ENCODE assay signal across 28 mouse cellular contexts in the genomic region with DNA sequence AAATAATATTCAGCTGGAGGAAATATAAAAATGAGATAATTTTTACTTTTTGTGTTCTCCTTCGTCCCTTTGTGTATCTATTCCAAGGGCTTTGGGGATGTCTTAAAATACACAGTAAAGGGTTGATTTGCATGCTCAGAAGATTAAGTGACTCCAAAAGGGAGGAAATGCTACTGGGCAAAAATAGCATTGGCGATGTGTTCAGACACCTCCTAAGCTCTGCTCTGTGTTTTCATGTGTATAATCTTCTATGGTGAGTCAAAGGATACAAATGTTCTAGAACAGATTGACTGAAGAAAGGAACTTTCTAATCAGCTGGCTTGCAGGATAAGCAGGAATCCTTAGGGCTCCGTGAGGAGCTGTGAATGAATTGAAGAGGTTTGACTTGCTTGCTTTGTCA.
DNase-seq lines count a peak whose midpoint lies in the region; ATAC-seq and TF ChIP-seq lines count a peak whose summit lies in the region.
"Had no signal": no experiment of that assay in that cellular context is flagged by ENCODE, and none has a peak within 500 bp of the region (broad histone marks: within the 10 kb centered on the region; RNA-seq: fewer than 3 reads in every experiment).

No protein-coding gene starts in this region.

- no peak for DNase-seq in frontal cortex, postnatal 25 days (ENCODE audit: low spot score in 2 of 2)
- peak; percentile 14 for DNase-seq in heart, adult 11 months
- no peak for DNase-seq in heart, postnatal 25 days (ENCODE audit: low spot score)
- DNase-seq in left cerebral cortex, adult 2 months (ENCODE audit: extremely low spot score in 1 of 2, low spot score in 2 of 2) = no peak
- DNase-seq in left cerebral cortex, postnatal 4 days = no peak
- DNase-seq in brain, adult 2 months (ENCODE audit: low read depth, low spot score) = peak; percentile 88
- DNase-seq in ovary, postnatal 36 days (ENCODE audit: low spot score) = no peak
- DNase-seq: adrenal gland, adult 8-10 months; adrenal gland, postnatal 14 days; adrenal gland, postnatal 36 days; B cell, adult 2 months; cerebellum, adult 11 months; cerebellum, adult 18-20 months; cerebellum, adult 8-10 months; cerebellum, adult 9-11 months; cerebellum, postnatal 14 days; cerebellum, postnatal 36 days; embryo, embryonic 11 days had no signal

- peak; percentile 69 for ATAC-seq in frontal cortex, adult (ENCODE audit: low TSS enrichment)
- ATAC-seq: activated CD4-positive, CD25-positive, alpha-beta regulatory T cell, adult 4 months; CD4-positive, CD25-positive, alpha-beta regulatory T cell, adult 4 months; forebrain, embryonic 14.5 days; Patski had no signal

- intact Hi-C loops in heart, postnatal 25 days (cut with DNase I) = no loop called here
- intact Hi-C loops in left cerebral cortex, adult 2 months (cut with DNase I) = loop anchor here (2.0 kb wide), 1 partner anchor 68 kb away; no protein-coding TSS in a partner anchor
- intact Hi-C loops in left cerebral cortex, postnatal 4 days (cut with DNase I) = no loop called here

- peak overlapping the region; percentile 74 for H3K27ac ChIP-seq in left cerebral cortex, adult 2 months
- H3K27ac ChIP-seq: embryonic facial prominence, embryonic 13.5 days; embryonic facial prominence, embryonic 15.5 days; forebrain, embryonic 10.5 days; forebrain, embryonic 12.5 days had no signal

- H3K4me3 ChIP-seq in left cerebral cortex, adult 2 months = no peak overlapping the region
- H3K4me3 ChIP-seq: embryonic facial prominence, embryonic 13.5 days; embryonic facial prominence, embryonic 15.5 days; erythroblast, embryonic 14.5 days; forebrain, embryonic 10.5 days; forebrain, embryonic 12.5 days had no signal

- no peak for TF ChIP-seq CTCF in left cerebral cortex, adult 2 months (IDR thresholded peaks at IDR 0.05)

Comparison
In these comparisons a context has a peak if more than half of its experiments do, and no peak if none do; other contexts are left out.
1. DNase-seq: peak in heart, adult 11 months (single experiment) and brain, adult 2 months (single experiment); none in frontal cortex, postnatal 25 days (0 of 2), heart, postnatal 25 days (single experiment), left cerebral cortex, adult 2 months (0 of 2), left cerebral cortex, postnatal 4 days (single experiment) and ovary, postnatal 36 days (single experiment).